Mouse (Mus musculus) thymus, adult 2 months (tissue): ENCODE results near the gene Dst.

Source experiments
- CTCF ChIP-seq: fragments of 200-500 bp; IDR thresholded peaks from 2 replicates; pipeline ENCODE4 v1.5.1; 2012; ENCODE audit warnings: mild to moderate bottlenecking, control low read depth, low read length, moderate library complexity, borderline replicate concordance; ENCODE audit not compliant: control insufficient read depth, poor library complexity, insufficient read depth; ENCODE audit errors: extremely low read depth
- POLR2A ChIP-seq: fragments of 200-500 bp; IDR thresholded peaks from 2 replicates; pipeline ENCODE4 v1.6.1; 2012; ENCODE audit warnings: mild to moderate bottlenecking, low read length, control low read depth, moderate library complexity; ENCODE audit not compliant: control insufficient read depth, poor library complexity, insufficient read depth; ENCODE audit errors: extremely low read depth

GRCm38 (mm10) chr1:33946601-33947395, 38.8 kb downstream of the Dst start:
- TF ChIP-seq CTCF = no peak
- no peak for TF ChIP-seq POLR2A
